Mouse (Mus musculus) MN1 (cell line): ENCODE results near the gene Gm10160.

Experiments
- DNase-seq: peaks from one replicate; pipeline ENCODE4 v3.0.0-alpha.2; 2016; ENCODE audit warnings: low spot score

Gm10160 gene

GRCm38 (mm10) chr7:81855694-81856093 lies at the start of gene Gm10160:
Gene Gm10160, minus strand, starts transcription at chr7:81855794.
- no peak for DNase-seq

GRCm38 (mm10) chr7:81904926-81905325 lies 49.3 kb upstream of the Gm10160 start:
- no peak for DNase-seq

DNA sequence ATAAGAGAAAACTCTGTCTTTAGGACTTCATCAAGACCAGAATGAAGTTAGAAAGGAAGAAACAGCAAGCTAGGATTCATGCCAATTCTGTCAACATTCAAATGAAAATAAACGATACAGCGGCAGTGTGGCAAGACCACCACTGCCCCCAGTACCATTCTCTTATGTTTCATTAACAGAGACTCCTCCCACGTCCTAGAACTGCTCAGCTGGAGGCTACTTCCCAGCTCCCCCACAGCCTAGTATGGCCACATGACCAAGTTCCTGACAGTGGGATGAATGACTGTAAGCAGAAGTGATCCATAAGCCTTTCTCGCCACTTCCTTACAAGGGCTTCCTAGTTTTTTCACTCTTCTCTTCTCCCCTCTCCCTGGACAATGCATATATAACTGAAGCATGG lies 48.5 kb upstream of the Gm10160 start:
- no peak for DNase-seq

- DNase-seq = no peak
These were observed 43.8 kb upstream of the Gm10160 start for GRCm38 (mm10) chr7:81899361-81899760.

DNA sequence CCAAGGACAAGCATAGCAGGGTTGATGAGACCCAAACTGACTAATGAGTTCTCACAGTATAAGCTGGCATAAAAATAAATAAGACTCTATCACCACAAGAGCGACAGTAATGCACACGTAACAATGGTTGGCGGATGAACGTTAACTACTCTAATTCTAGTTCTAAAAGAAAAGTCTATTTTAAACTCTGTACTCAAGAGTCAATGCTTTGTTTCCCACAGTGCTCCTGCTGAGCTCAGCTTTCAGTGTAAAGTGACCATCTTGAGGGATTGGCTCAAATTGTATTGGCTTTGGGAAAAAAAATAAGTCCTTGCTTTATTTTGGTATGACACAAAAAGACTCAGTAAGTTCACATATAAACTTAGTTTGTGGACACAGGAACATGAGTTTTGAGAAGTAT lies 29.5 kb upstream of the Gm10160 start:
- DNase-seq = no peak

- DNase-seq = peak; percentile 37
These were observed 26.0 kb upstream of the Gm10160 start for GRCm38 (mm10) chr7:81881600-81881999.

DNA sequence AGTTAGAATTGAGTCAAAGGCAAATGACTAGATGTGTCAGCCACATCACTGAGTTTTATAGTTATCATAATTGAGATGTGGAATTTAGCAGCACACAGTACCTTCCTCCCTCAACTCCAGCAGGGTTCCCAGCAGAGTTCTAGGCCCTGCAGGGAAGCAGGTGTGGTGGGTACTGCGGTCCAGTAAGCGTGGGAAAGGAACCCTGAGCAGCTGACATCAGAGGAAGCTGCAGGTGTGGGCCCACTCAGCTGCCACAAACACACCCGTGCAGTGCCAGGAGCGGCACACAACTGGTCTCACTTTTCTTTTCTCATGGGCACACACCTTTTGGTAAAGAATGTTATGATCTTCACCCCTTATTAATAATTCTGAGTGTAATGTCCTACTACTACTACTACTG lies 25.2 kb upstream of the Gm10160 start:
- DNase-seq = no peak

- no peak for DNase-seq
These were observed 24.7 kb upstream of the Gm10160 start for GRCm38 (mm10) chr7:81880286-81880685.

DNA sequence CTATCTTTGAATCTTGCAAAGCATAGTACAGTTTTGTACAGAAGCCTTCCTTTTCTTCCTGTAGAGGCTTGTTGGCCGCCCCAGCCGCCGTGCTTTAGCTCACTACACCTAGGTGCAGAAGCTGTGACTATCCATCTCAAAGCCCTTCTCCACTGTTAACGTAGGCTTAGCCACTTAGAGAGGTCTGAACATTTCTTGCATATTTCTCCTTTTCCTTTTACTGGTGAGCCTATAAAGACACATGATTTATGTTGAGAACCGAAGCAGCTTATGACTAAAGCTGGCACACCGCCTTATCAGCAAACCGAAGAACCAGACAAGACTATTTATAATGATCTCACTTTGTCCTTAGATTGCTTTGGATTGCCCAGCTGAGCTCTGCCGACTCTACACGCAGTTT lies 19.8 kb upstream of the Gm10160 start:
- no peak for DNase-seq

GRCm38 (mm10) chr7:81874636-81875035 lies 19.0 kb upstream of the Gm10160 start:
- no peak for DNase-seq

- no peak for DNase-seq
These were observed 18.2 kb upstream of the Gm10160 start for GRCm38 (mm10) chr7:81873807-81874206.

GRCm38 (mm10) chr7:81872493-81873013 lies 17.0 kb upstream of the Gm10160 start:
- DNase-seq = no peak

DNA sequence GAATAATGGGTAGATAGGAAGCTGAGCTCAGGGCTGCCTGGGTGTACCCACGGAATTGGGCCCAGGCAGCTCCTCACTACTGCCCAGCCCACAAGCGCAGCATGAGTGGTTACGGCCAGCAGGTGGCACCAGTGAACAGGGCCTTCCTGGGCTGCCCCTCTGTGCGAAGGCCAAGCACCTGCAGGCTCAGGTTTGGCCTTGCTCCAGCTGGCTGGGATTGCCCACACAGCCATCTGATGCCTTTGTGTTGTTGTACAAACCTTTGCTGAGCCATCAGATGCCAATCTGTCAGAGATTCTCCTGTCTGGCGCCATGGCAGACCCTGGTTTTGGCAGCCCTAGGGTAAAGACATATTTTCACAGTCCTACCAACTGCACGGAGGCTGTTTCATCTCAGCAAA lies 12.6 kb upstream of the Gm10160 start:
- DNase-seq = peak; percentile 84

GRCm38 (mm10) chr7:81867231-81867930 lies 11.8 kb upstream of the Gm10160 start:
- no peak for DNase-seq

DNA sequence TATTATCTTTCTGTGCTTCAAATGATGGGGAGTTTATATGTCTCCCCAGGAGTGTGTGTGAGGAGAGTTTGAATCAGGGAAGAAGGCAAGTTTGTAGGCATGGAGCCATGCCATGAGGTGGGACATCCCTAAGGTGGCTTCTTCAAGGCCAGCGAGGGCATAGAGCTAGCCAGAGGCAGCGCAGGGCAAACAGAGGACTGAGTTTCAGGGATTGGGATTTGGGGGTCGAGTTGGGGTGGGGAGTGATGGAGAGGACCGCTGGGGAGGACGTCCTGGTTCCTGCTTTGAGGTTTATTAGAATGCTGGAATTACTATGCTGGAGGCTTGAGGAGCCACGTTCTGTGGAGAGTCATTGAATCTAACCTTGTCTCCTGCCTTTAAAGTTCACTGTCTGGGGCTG lies 10.3 kb upstream of the Gm10160 start:
- no peak for DNase-seq

GRCm38 (mm10) chr7:81864552-81864951 lies 9.0 kb upstream of the Gm10160 start:
- no peak for DNase-seq

GRCm38 (mm10) chr7:81862587-81863583 lies 7.3 kb upstream of the Gm10160 start:
- DNase-seq = no peak

- DNase-seq = no peak
These were observed 6.3 kb upstream of the Gm10160 start for GRCm38 (mm10) chr7:81861921-81862320.

DNA sequence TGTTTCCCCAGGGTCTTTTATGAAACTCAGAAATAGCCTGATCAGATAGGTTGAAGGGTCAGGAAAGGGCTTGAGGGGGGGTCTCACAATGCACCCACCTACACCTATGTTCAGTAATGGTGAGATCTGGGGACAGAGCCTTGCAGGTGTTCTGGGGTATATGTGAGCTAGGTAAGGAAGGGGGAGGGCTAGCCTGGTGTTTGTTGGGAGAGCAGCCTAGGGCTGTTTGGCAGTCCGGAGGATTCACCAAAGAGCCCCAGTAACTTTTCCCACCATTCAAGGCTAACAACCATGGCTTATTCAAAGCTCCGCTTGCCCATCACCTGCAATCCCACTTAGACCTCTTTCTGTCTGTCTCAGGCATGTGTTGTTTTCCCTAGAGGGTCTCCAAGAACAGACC lies 5.9 kb upstream of the Gm10160 start:
- DNase-seq = no peak

GRCm38 (mm10) chr7:81860996-81861395 lies 5.4 kb upstream of the Gm10160 start:
- DNase-seq = no peak

GRCm38 (mm10) chr7:81860071-81860470 lies 4.5 kb upstream of the Gm10160 start:
- DNase-seq = peak; percentile 26

DNA sequence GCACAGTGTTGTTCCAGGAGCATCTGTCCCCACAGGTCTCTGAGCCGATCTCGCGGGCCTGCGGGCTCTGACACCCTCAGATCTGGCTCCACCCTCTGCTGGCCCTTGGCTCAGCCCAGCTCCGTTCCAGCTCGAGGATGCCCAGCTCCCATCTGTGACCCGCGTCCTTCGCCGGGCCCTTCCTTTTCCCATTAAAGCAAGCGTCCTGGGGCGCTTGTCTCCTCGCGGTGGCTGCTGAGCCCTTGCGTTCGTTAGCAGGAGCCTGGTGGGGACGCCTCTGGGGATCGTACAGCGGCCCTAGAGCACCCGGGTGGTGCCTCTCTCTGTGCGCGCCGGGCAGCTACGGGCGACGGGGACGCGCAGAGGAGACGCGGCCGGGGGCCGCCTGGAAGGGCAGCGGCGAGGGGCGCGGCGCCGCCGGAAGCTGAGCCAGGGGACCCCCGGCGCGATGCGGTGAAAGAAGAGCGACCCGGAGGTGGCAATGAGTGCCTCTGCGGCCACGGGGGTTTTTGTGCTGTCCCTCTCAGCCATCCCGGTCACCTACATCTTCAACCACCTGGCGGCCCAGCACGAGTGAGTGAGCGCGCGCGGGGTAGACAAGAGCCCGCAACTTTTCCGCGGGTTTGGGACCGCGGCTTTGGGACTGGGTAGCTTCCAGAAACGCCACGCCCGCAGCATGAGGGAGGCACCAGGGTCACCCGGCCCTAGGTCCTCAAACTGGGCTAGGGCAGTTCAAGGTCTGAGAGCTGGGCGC lies 3.6 kb upstream of the Gm10160 start, which contains the start of gene Tm6sf1:
Gene Tm6sf1, plus strand, starts transcription at position 34 of the 754 bp plus-strand sequence.
- DNase-seq = peak; percentile 78
